Mouse (Mus musculus) embryonic facial prominence, embryonic 14.5 days (tissue): ENCODE results near the gene Wee1. TPM values are rescaled to one million over a fixed set of nuclear protein-coding genes. Genes with fewer than 3 reads are reported as not detected.
"Not testable (repeated sequence)": the region's sequence is repeated elsewhere in the genome, so short reads cannot be mapped to it uniquely, and the experiment has no call there.

Experiments used
- ATAC-seq: fragments of 200-750 bp; cut with Nextera tagmentation; 2 replicates; pipeline ENCODE4 v1.8.0; 2017; ENCODE audit warnings: low read depth, moderate number of reproducible peaks, moderate TSS enrichment
- DNase-seq: peaks from one replicate; pipeline ENCODE4 v3.0.0-alpha.2; 2015; ENCODE audit warnings: low spot score
- H3K27ac ChIP-seq: fragments of 300-500 bp; sonication (generic); replicated peaks from 2 replicates; pipeline ENCODE4 v1.5.1; 2014; ENCODE audit warnings: low read depth, mild to moderate bottlenecking, low read length, moderate library complexity
- H3K27me3 ChIP-seq: fragments of 300-500 bp; sonication (generic); replicated peaks from 2 replicates; pipeline ENCODE4 v1.6.1; 2014; ENCODE audit warnings: low read length; ENCODE audit not compliant: control insufficient read depth, insufficient read depth
- H3K36me3 ChIP-seq: fragments of 300-500 bp; sonication (generic); 2 replicates; pipeline ENCODE4 v1.6.1; 2014; ENCODE audit warnings: low read length, mixed read lengths; ENCODE audit not compliant: control insufficient read depth, insufficient read depth
- H3K4me1 ChIP-seq: fragments of 300-500 bp; sonication (generic); 2 replicates; pipeline ENCODE4 v1.6.1; 2014; ENCODE audit warnings: antibody characterized with exemption, low read length; ENCODE audit not compliant: control insufficient read depth, insufficient read depth
- H3K4me2 ChIP-seq: fragments of 300-500 bp; sonication (generic); 2 replicates; pipeline ENCODE4 v1.6.1; 2014; ENCODE audit warnings: low read depth, mild to moderate bottlenecking, low read length, moderate library complexity, mixed read lengths
- H3K4me3 ChIP-seq: fragments of 300-500 bp; sonication (generic); 2 replicates; pipeline ENCODE4 v1.5.1; 2014; ENCODE audit warnings: low read depth, mild to moderate bottlenecking, low read length
- H3K9ac ChIP-seq: fragments of 300-500 bp; sonication (generic); 2 replicates; pipeline ENCODE4 v1.6.1; 2014; ENCODE audit warnings: low read depth, mild to moderate bottlenecking, low read length, moderate library complexity, mixed read lengths
- H3K9me3 ChIP-seq: fragments of 300-500 bp; sonication (generic); 2 replicates; pipeline ENCODE4 v1.6.1; 2016; ENCODE audit warnings: low read length; ENCODE audit not compliant: control insufficient read depth
- WGBS: fragments of 180-500 bp; shearing (Covaris S2); extraction: QIAGEN DNeasy Blood & Tissue Kit; methylation state at CpG from one replicate; pipeline ENCODE4 v1.1.7; 2014; 5-methylcytosine and 5-hydroxymethylcytosine counted together
- polyA plus RNA-seq: library from polyadenylated mRNA; unstranded; fragments of >200 nt; fragmentation: Nextera tagmentation; extraction: Ambion mirVana; gene quantifications from 2 replicates; pipeline ENCODE4 v1.2.1, GENCODE M21; 2014

The Wee1 gene
- polyA plus RNA-seq, 1 experiment from 2014 or later, result 23.6 TPM

DNA sequence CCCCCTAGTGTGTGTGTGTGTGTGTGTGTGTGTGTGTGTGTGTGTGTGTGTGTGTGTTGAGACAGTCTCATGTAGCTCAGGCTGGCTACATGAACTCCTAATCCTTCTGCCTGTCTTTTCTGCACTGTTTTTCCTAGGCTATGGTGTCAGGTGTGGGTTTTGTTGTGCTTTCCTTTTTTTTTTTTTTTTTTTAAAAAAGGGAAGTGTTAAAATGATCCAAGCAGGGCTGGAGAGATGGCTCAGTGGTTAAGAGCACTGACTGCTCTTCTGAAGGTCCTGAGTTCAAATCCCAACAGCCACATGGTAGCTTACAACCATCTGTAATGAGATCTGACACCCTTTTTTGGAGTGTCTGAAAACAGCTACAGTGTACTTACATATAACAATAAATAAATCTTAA lies 38.3 kb downstream of the Wee1 start:
- H3K4me3 ChIP-seq, DNase-seq, H3K4me1 ChIP-seq, H3K4me2 ChIP-seq, H3K9me3 ChIP-seq, H3K36me3 ChIP-seq, ATAC-seq, H3K9ac ChIP-seq, H3K27ac ChIP-seq, H3K27me3 ChIP-seq: not testable (repeated sequence)

DNA sequence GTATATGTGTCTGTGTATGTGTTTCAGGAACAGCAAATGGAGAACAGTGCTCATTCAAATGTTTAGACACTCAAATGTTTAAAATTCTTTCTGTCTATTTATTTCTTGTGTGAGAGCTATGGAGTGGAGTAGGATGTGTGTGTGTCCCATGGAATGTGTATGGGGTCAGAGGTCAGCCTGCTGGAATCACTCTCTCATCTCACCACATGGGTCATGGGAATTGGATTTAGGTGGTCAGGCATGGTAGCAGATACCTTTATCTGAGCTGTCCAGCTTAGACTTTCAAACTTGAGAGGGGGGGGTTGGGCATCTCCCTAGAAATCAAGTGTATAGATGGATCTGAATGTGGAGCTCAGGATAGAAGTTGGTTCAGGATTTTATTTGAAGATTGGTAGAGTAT lies 38.8 kb downstream of the Wee1 start:
- Histone ChIP-seq H3K27ac (no peak overlapping the region), H3K9me3 (no peaks in the 10 kb centered on the region), H3K4me3 (no peak overlapping the region), H3K4me2 (no peak overlapping the region), H3K27me3 (no peaks in the 10 kb centered on the region), H3K9ac (no peak overlapping the region), H3K36me3 (no peaks in the 10 kb centered on the region), H3K4me1 (peaks cover 8% of the 10 kb centered on the region; the same call in 1 of the 2 replicates)
- no peak for ATAC-seq
- DNase-seq, result no peak

DNA sequence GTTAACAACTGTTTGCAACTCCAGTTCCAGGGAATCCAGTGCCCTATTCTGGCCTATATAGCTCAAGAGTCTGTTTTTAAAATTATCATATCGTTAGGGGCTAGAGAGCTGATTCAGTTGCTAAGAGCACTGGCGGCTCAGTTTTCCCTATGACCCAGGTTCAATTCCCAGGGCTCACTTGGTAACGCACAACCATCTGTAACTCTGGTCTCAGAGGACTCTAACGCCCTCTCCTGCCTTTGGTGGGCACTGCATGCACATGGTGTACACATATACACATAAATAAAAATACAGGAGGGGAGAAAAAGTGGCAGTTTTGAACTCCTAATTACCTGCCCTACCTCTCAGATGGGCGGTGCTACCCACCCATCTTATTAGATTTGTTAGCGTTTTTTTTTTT lies 41.2 kb downstream of the Wee1 start:
- ATAC-seq, result no peak

DNA sequence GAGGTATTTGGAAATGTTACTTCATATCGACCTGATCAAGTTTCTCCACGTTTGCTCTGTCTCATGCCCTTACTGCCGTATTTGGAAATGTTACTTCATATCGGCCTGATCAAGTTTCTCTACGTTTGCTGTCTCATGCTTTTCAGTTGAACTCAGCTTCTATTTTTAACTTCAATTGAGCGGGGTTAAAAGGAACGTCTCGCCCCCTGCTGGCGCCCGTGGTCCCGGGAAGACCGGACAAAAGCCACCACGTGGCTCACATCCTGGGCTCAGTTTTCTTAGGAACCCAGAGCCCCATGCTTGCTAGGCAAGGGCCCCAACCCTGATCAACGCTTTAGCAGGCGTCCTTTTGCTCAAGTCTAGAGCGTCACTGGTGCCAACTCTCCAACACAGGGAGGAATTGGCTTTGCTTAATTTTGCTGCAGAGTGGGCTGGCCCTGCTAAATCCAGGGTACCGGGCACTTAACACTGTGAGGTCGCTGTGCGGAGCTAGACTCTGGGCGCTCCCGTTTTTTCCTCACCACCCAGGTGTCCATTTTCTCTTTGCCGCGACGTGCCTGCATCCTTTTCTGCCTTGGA lies 42.3 kb downstream of the Wee1 start:
- peak; percentile 88 for ATAC-seq

More for the DNA sequence above, 41.2 kb downstream of the Wee1 start:
- H3K9me3 ChIP-seq, result no peaks in the 10 kb centered on the region
- WGBS, result 86% methylated on average over 6 of the region's 6 CpGs
- no peaks in the 10 kb centered on the region for H3K4me1 ChIP-seq
- H3K27me3 ChIP-seq, result no peaks in the 10 kb centered on the region
- H3K4me3 ChIP-seq, result no peak overlapping the region
- no peaks in the 10 kb centered on the region for H3K36me3 ChIP-seq
- no peak for DNase-seq
- no peak overlapping the region for H3K27ac ChIP-seq
- no peak overlapping the region for H3K4me2 ChIP-seq
- no peak overlapping the region for H3K9ac ChIP-seq

DNA sequence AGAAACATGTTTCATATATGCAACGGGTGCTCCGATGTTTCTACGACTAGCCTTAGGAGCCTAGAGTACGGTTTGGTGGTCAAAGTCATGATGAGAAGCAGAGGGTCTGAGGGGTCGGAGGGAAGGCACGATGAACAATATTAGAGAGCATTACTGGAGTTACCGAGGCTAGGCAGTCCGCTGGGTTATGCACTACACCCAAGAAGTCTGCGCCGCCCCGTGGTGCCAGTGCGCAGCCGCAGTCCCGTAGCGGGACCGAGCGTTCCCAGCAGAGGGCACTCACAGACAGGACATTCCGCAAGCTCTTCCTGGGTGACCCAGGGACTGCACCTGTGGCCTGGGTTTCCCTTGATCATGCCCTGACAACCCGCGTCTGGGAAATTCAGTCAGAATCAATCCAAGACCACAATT lies 42.9 kb downstream of the Wee1 start:
- peak; percentile 96 for ATAC-seq
- Histone ChIP-seq H3K27me3 (no peaks in the 10 kb centered on the region), H3K4me2 (peak overlapping the region; percentile 59), H3K27ac (peak overlapping the region; percentile 89), H3K4me1 (no peaks in the 10 kb centered on the region), H3K9ac (peak overlapping the region; percentile 60), H3K9me3 (no peaks in the 10 kb centered on the region), H3K4me3 (peak overlapping the region; percentile 50), H3K36me3 (no peaks in the 10 kb centered on the region)
- under 1% methylated on average over 19 of the region's 20 CpGs for WGBS
- DNase-seq, result peak; percentile 95

More for the DNA sequence above, 42.3 kb downstream of the Wee1 start:
- H3K9me3 ChIP-seq, result no peaks in the 10 kb centered on the region
- peak overlapping the region; percentile 60 for H3K9ac ChIP-seq
- DNase-seq, result peak; percentile 95
- H3K27ac ChIP-seq, result peak overlapping the region; percentile 89
- H3K4me2 ChIP-seq, result peak overlapping the region; percentile 59
- no peaks in the 10 kb centered on the region for H3K4me1 ChIP-seq
- H3K27me3 ChIP-seq, result no peaks in the 10 kb centered on the region
- no peaks in the 10 kb centered on the region for H3K36me3 ChIP-seq
- H3K4me3 ChIP-seq, result peak overlapping the region; percentile 50
- WGBS, result 0% methylated on average over 24 of the region's 24 CpGs

DNA sequence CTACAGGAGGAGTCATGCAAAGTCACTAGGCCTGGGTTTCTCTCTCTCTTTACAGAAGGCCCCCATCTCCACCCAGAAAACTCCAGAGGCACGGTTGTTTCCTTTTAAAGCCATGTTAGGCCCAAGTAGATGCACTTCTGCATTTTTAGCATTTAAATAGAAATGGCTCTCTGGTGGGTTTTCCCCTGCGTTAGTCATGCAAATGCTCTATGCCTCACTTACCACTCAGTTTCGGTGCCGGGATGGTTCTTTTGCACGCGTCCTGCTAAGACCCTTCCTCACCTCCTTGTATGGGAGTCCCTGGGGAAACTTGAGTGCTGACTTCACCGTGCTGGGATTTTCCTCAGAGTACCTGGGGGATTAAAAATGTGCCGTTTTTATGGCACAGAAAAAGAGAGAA lies 44.4 kb downstream of the Wee1 start:
- Histone ChIP-seq H3K4me1 (no peaks in the 10 kb centered on the region), H3K36me3 (no peaks in the 10 kb centered on the region), H3K9me3 (no peaks in the 10 kb centered on the region), H3K9ac (no peak overlapping the region), H3K27me3 (no peaks in the 10 kb centered on the region), H3K27ac (no peak overlapping the region), H3K4me2 (no peak overlapping the region), H3K4me3 (no peak overlapping the region)
- WGBS, result 63% methylated on average over 8 of the region's 8 CpGs
- peak; percentile 4 for DNase-seq
- no peak for ATAC-seq

DNA sequence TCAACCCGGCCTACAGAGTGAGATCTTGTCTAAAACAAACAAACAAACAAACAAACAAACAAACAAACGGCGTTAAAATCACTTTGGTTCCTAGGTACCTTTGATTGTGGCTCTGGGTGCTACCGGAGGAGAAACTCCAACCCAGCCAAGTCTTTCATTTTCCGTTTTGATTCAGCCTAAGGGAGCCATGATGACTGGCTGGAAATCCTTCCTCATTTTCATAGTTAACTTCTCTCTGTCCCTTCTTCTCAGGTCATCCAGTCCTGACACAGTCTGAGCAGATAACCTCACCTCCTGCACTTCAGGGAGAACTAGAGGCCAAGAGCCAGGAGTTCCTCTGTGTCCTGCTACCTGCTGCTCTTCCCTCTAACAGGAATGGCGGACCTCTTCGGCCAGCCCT lies 57.4 kb downstream of the Wee1 start:
- Histone ChIP-seq H3K36me3 (no peaks in the 10 kb centered on the region), H3K4me2 (no peak overlapping the region), H3K27ac (no peak overlapping the region), H3K4me1 (no peaks in the 10 kb centered on the region), H3K4me3 (no peak overlapping the region), H3K9ac (no peak overlapping the region), H3K9me3 (no peaks in the 10 kb centered on the region), H3K27me3 (no peaks in the 10 kb centered on the region)
- no peak for ATAC-seq
- WGBS, result 88% methylated on average over 7 of the region's 7 CpGs
- no peak for DNase-seq

DNA sequence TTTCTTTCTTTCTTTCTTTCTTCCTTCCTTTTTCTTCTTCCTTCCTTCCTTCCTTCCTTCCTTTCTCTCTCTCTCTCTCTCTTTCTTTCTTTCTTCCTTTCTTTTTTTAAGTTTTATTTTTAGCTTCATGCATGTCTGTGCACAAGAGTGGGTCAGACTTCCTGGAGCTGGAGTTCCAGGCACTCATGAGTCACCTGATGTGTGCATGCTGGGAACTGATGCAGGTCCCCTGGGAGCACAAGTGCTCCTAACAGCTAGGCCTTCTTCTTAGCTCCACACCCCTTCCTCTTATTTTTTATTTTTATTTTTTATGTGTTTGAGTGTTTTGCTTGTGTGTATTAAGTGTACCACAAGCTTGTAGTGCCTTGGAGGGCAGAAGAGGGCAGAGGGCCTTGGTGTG lies 58.8 kb downstream of the Wee1 start:
- ATAC-seq, result no peak
- Histone ChIP-seq H3K9me3 (no peaks in the 10 kb centered on the region), H3K9ac (no peak overlapping the region)

DNA sequence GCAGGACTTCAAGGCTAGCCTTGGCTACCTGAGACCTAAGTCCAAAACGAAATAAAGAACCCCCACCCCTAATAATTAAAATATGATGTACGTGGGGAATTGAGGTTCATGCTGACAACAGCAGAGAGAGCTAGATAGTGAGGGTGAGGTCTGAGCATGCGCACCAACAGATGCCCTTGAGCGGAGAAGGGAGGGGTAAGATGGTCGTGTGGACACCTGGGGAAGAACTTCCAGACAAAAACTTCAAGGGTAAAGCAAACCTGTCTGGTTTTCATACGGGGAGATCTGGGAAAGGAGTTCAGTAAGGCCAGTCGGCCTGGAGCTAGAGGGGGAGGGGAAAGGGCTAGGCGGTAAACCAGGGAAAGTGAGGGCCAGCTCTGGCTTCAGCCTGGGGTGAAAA lies 59.6 kb downstream of the Wee1 start:
- H3K36me3 ChIP-seq, result no peaks in the 10 kb centered on the region
- H3K27me3 ChIP-seq, result no peaks in the 10 kb centered on the region
- no peaks in the 10 kb centered on the region for H3K4me1 ChIP-seq
- no peak overlapping the region for H3K27ac ChIP-seq
- DNase-seq (no peak), ATAC-seq (no peak)
- no peaks in the 10 kb centered on the region for H3K9me3 ChIP-seq
- H3K4me2 ChIP-seq, result no peak overlapping the region
- H3K4me3 ChIP-seq, result no peak overlapping the region
- H3K9ac ChIP-seq, result no peak overlapping the region
- WGBS, result 57% methylated on average over 8 of the region's 8 CpGs

More for the DNA sequence above, 58.8 kb downstream of the Wee1 start:
- no peaks in the 10 kb centered on the region for H3K27me3 ChIP-seq
- no peak overlapping the region for H3K27ac ChIP-seq
- no peak for DNase-seq
- no peak overlapping the region for H3K4me3 ChIP-seq
- H3K36me3 ChIP-seq, result no peaks in the 10 kb centered on the region
- no peak overlapping the region for H3K4me2 ChIP-seq
- H3K4me1 ChIP-seq, result no peaks in the 10 kb centered on the region
